Mouse (Mus musculus) bone marrow, adult 2 months (tissue): ENCODE results near the gene Zfp423.

Experiments
- CTCF ChIP-seq: fragments of 200-500 bp; IDR thresholded peaks from 2 replicates; pipeline ENCODE4 v1.5.1; 2011; ENCODE audit warnings: low read length, control low read depth; ENCODE audit not compliant: control insufficient read depth, insufficient read depth
- POLR2A ChIP-seq: fragments of 200-500 bp; IDR thresholded peaks from 2 replicates; pipeline ENCODE4 v1.6.1; 2011; ENCODE audit warnings: low read depth, mild to moderate bottlenecking, control low read depth, low read length, borderline replicate concordance; ENCODE audit not compliant: control insufficient read depth

DNA sequence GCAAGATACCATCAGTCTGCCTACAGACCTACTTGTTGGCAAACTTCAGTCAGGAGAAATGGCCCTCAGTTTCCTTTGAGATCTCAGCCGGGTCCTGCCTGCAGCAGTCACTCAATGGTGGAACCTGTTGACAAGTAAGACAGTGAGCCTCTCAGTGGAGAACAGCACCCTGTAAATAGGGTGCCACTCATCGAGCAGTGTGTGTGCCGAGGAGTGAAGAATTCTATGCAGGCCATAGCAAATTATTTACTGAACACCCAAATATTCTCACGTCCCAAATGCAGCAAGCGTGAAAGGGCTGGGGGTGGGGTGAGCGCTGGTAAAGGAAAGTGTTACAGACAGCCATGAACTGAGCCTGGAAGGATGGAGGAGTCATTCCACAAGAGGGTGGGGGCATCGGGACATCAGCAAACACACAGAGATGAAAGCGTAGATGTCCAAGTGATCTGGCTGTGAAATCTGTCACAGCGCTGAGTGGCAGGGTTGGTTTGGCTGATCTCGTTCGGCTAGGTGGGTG lies 323.1 kb downstream of the Zfp423 start:
- TF ChIP-seq CTCF (no peak), POLR2A (no peak)
